Mouse (Mus musculus): ENCODE measurements around the gene Acap2. TPM values are rescaled to one million over a fixed set of nuclear protein-coding genes. Genes with fewer than 3 reads are reported as not detected.

The Acap2 gene
- total and polyA plus RNA-seq, 3 experiments = 31.5 to 47.4 (median 36.9) TPM

DNA sequence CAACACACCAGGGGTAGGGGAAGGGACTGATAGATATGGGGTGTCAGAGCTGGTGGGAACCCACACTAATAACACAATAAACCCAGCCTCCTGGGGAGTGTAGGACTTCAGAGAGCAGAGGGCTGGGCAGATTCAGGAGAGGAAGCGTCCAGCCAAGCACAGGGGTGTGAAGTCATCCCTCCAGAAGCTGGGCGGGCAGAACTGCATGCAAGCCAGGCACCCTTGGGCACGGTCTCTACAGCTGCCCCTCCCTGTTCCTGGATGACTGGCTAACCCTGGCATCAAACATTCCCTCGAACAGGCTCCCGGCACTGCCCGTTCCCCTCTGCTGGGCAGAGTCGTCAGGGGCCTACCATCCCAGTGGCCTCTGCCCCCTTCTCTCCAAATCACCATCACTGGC, 132.8 kb downstream of the Acap2 start:
- Histone ChIP-seq H3K27me3 (replicated peaks) (no peaks in the 10 kb centered on the region), H3K9me3 (replicated peaks; ENCODE audit: low read length) (no peaks in the 10 kb centered on the region), H3K79me2 (replicated peaks; ENCODE audit: control insufficient read depth, extremely low read depth, insufficient read depth, poor library complexity, severe bottlenecking) (0 out of 2 replicates have a peak, but pooled peaks cover 2% of the 10 kb centered on the region), H3K4me2 (ENCODE audit: insufficient read depth, low read depth, poor library complexity, severe bottlenecking) (no peak overlapping the region), H3K4me3 (replicated peaks in 1 of 3; ENCODE audit: low read depth in 2 of 3, low read length in 2 of 3, poor library complexity in 1 of 3) (peak overlapping the region in 1 of 3 experiments; percentile 3), H3K36me3 (replicated peaks in 1 of 2; ENCODE audit: control insufficient read depth in 1 of 2, insufficient read depth in 1 of 2, low read length in 1 of 2) (peaks cover 0 to 19% of the 10 kb centered on the region in 2 experiments), H3K4me1 (ENCODE audit: control insufficient read depth in 1 of 2, insufficient read depth in 2 of 2) (peaks cover 50 to 82% of the 10 kb centered on the region in 2 experiments), H3K27ac (ENCODE audit: insufficient read depth, low read depth) (peak overlapping the region; percentile 96; the same call in 1 of the 2 replicates), H3K9ac (ENCODE audit: insufficient read depth, low read depth) (no peak overlapping the region)
- TF ChIP-seq CHD1 (IDR thresholded peaks at IDR 0.05; ENCODE audit: low read depth, low read length) = no peak
- no peak for TF ChIP-seq POLR2A (IDR thresholded peaks at IDR 0.05; ENCODE audit: low read depth, low read length)
- TF ChIP-seq MAZ (IDR thresholded peaks at IDR 0.05; ENCODE audit: low read depth, low read length) = no peak
- no peak for TF ChIP-seq ZMIZ1 (IDR thresholded peaks at IDR 0.05; ENCODE audit: low read depth, low read length)
- TF ChIP-seq RAD21 (IDR thresholded peaks at IDR 0.05; ENCODE audit: low read depth, low read length) = no peak
- TF ChIP-seq MYC (IDR thresholded peaks at IDR 0.05; ENCODE audit: low read depth, low read length) = no peak
- no peak for TF ChIP-seq MAFK (IDR thresholded peaks at IDR 0.05; ENCODE audit: insufficient replicate concordance, low read length)
- TF ChIP-seq HCFC1 (IDR thresholded peaks at IDR 0.05; ENCODE audit: low read depth, low read length) = no peak
- no peak for TF ChIP-seq CHD2 (IDR thresholded peaks at IDR 0.05; ENCODE audit: low read length)
- TF ChIP-seq TCF12 (IDR thresholded peaks at IDR 0.05; ENCODE audit: low read depth, low read length) = no peak
- TF ChIP-seq NELFE (IDR thresholded peaks at IDR 0.05; ENCODE audit: low read depth, low read length) = no peak
- no peak for TF ChIP-seq KAT2A (IDR thresholded peaks at IDR 0.05; ENCODE audit: insufficient replicate concordance, low read length)
- no peak for TF ChIP-seq E2F4 (IDR thresholded peaks at IDR 0.05; ENCODE audit: insufficient replicate concordance, low read depth, low read length)
- TF ChIP-seq TBP (conservative IDR thresholded peaks at IDR 0.05; ENCODE audit: low read depth, low read length) = no peak
- no peak for TF ChIP-seq IRF4 (IDR thresholded peaks at IDR 0.05; ENCODE audit: low read depth, low read length)
- TF ChIP-seq NRF1 (IDR thresholded peaks at IDR 0.05; ENCODE audit: low read depth, low read length) = no peak
- TF ChIP-seq MXI1 (IDR thresholded peaks at IDR 0.05; ENCODE audit: low read depth, low read length) = no peak
- no peak for TF ChIP-seq USF2 (conservative IDR thresholded peaks at IDR 0.05; ENCODE audit: low read depth, low read length)
- dilution Hi-C loops (cut with MboI; ENCODE audit: extremely low pct_ligation_motif_present, extremely low pct_unique_long_range_greater_than_20kb, low sequenced_read_pairs) (no loop called here), in situ Hi-C loops (cut with MboI; ENCODE audit: low pct_ligation_motif_present, low pct_unique_long_range_greater_than_20kb, low sequenced_read_pairs) (loop anchor here (5.0 to 25.0 kb wide), 5 partner anchors 81 to 806 kb away; partner anchors contain the start of genes Cpn2 and Fam43a)
- DNase-seq (ENCODE audit: extremely low read depth) = no peak

DNA sequence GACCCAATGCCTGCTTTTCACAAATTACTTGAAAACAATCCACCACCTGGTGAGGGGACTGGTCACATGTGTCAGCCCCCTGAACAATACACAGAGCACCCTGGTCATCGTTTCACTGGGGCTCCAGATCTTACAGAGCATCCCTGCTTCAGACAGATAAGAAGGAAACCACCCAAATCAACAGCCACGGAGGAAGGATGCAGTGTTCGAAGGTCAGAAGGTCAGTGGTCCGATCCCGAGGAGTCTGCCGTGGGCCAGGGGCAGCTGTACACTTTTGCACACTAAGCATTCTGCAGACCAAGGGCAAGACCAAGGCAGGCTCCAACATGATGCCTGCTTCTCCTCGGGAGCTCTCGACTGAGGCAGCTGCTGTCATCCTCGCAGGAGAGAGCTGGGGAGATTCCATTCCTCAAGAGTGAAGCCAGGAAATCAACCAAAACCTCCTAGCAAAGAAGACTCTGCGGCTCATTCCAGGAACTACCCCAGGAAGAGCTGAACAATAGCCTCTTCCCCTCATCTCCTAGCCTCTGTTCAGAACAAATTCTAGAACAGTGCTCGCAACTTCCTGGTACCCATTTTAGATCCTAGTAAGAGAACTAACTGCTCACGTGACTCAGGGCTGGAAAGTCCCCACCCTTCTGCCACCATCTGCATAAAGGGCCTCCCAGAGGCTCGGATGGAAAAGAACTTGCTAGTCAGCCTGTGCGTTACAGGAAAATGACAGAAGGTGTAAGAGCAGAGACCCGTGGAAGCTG, 134.5 kb downstream of the Acap2 start:
- H3K79me2 ChIP-seq (replicated peaks; ENCODE audit: control insufficient read depth, extremely low read depth, insufficient read depth, poor library complexity, severe bottlenecking) = 0 out of 2 replicates have a peak, but pooled peaks cover 2% of the 10 kb centered on the region
- DNase-seq (ENCODE audit: extremely low read depth) = peak; percentile 99
- H3K9ac ChIP-seq (ENCODE audit: insufficient read depth, low read depth) = peak overlapping the region; percentile 67
- TF ChIP-seq UBTF (IDR thresholded peaks at IDR 0.05; ENCODE audit: low read depth, low read length) (no peak), MXI1 (IDR thresholded peaks at IDR 0.05; ENCODE audit: low read depth, low read length) (peak; percentile 50), CHD2 (IDR thresholded peaks at IDR 0.05; ENCODE audit: low read length) (peak; percentile 43; the same call in 1 of the 2 replicates), MAZ (IDR thresholded peaks at IDR 0.05; ENCODE audit: low read depth, low read length) (no peak), CTCF (conservative IDR thresholded peaks at IDR 0.05 in 1 of 2, IDR thresholded peaks at IDR 0.05 in 1 of 2; ENCODE audit: low read depth in 2 of 2, low read length in 2 of 2) (no peak), MAFK (IDR thresholded peaks at IDR 0.05; ENCODE audit: insufficient replicate concordance, low read length) (0 out of 2 replicates have a peak, but pooled peaks have one; percentile 2), TCF12 (IDR thresholded peaks at IDR 0.05; ENCODE audit: low read depth, low read length) (peak; percentile 92), NRF1 (IDR thresholded peaks at IDR 0.05; ENCODE audit: low read depth, low read length) (no peak), IRF4 (IDR thresholded peaks at IDR 0.05; ENCODE audit: low read depth, low read length) (peak; percentile 83), POLR2A (IDR thresholded peaks at IDR 0.05; ENCODE audit: low read depth, low read length) (peak; percentile 78), ZNF384 (IDR thresholded peaks at IDR 0.05; ENCODE audit: low read depth, low read length) (no peak), MYC (IDR thresholded peaks at IDR 0.05; ENCODE audit: low read depth, low read length) (peak; percentile 90), SMC3 (IDR thresholded peaks at IDR 0.05; ENCODE audit: low read depth, low read length) (peak; percentile 22; the same call in 1 of the 2 replicates), MEF2A (IDR thresholded peaks at IDR 0.05; ENCODE audit: borderline replicate concordance, low read depth, low read length) (peak; percentile 93), GABPA (IDR thresholded peaks at IDR 0.05; ENCODE audit: insufficient replicate concordance, low read depth, low read length) (no peak), USF1 (IDR thresholded peaks at IDR 0.05; ENCODE audit: low read depth, low read length) (peak; percentile 98), USF2 (conservative IDR thresholded peaks at IDR 0.05; ENCODE audit: low read depth, low read length) (peak; percentile 98), NELFE (IDR thresholded peaks at IDR 0.05; ENCODE audit: low read depth, low read length) (peak; percentile 60), ELF1 (IDR thresholded peaks at IDR 0.05; ENCODE audit: low read depth, low read length) (peak; percentile 96), SIN3A (IDR thresholded peaks at IDR 0.05; ENCODE audit: low read length) (peak; percentile 89), RAD21 (IDR thresholded peaks at IDR 0.05; ENCODE audit: low read depth, low read length) (peak; percentile 17; the same call in 1 of the 2 replicates)

More for the DNA sequence above, 134.5 kb downstream of the Acap2 start:
- in situ Hi-C loops (cut with MboI; ENCODE audit: low pct_ligation_motif_present, low pct_unique_long_range_greater_than_20kb, low sequenced_read_pairs) (loop anchor here (5.0 to 25.0 kb wide), 5 partner anchors 79 to 804 kb away; partner anchors contain the start of genes Cpn2 and Fam43a), dilution Hi-C loops (cut with MboI; ENCODE audit: extremely low pct_ligation_motif_present, extremely low pct_unique_long_range_greater_than_20kb, low sequenced_read_pairs) (no loop called here)
- Histone ChIP-seq H3K27ac (ENCODE audit: insufficient read depth, low read depth) (peak overlapping the region; percentile 96), H3K27me3 (replicated peaks) (no peaks in the 10 kb centered on the region), H3K9me3 (replicated peaks; ENCODE audit: low read length) (no peaks in the 10 kb centered on the region), H3K36me3 (replicated peaks in 1 of 2; ENCODE audit: control insufficient read depth in 1 of 2, insufficient read depth in 1 of 2, low read length in 1 of 2) (peaks cover 3 to 22% of the 10 kb centered on the region in 2 experiments), H3K4me3 (replicated peaks in 1 of 3; ENCODE audit: low read depth in 2 of 3, low read length in 2 of 3, poor library complexity in 1 of 3) (peak overlapping the region; percentile 8 to 37 (median 36)), H3K4me2 (ENCODE audit: insufficient read depth, low read depth, poor library complexity, severe bottlenecking) (peak overlapping the region; percentile 82), H3K4me1 (ENCODE audit: control insufficient read depth in 1 of 2, insufficient read depth in 2 of 2) (peaks cover 58 to 94% of the 10 kb centered on the region in 2 experiments)

All from CH12.LX (cell line).